Mouse (Mus musculus) c-Kit-negative CD71-positive TER-119-positive erythroid progenitor cells, embryonic 14.5 days (primary cell): ENCODE measurements around the gene Arl6ip5.

ENCODE experiments used
- DNase-seq: peaks from one replicate; pipeline ENCODE4 v3.0.0-alpha.2; 2013; ENCODE audit warnings: low read depth, low spot score

Gene Arl6ip5

DNA sequence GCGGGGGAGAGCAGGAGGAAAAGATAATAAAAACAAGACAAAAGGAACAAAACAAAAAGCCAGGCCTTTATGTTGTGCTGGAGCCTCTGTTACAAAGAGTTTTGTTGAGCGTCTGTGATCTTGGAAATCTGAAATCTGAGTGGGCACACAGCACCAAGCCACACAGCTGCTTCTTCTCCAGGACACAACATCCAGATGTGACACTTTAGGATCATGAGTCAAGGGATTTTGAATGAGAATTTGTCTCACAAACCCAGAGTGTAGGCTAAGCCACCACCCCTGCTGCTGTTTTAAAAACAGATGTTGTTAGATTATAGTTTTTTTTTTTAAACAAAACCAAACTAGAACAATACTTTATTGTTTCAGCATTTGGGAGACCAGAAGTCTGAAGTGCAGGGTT, 61.9 kb downstream of the Arl6ip5 start:
- no peak for DNase-seq

GRCm38 (mm10) chr6:97273058-97273710, 62.7 kb downstream of the Arl6ip5 start:
- no peak for DNase-seq

DNA sequence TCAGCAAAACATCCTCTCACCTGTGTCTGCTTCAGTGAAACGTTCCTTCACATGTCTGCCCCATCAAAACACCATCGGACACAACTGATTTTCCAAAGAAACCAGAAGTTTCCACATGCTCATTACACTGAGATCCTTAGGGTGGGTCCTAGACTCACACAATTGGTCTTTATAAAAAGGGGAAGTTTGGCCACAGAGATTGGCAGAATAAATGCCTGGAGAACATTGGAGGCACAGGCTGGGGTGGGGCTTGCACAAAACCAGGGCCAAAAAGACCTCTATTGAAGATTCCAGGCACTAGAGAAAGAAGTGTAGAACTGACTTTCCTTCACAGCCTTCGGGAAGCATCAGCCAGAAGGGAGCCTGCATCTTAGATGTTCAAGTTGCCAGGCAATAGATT, 63.3 kb downstream of the Arl6ip5 start:
- no peak for DNase-seq

GRCm38 (mm10) chr6:97275760-97276159, 65.3 kb downstream of the Arl6ip5 start:
- DNase-seq, result no peak

- no peak for DNase-seq
These were observed 65.9 kb downstream of the Arl6ip5 start for GRCm38 (mm10) chr6:97276366-97276765.

DNA sequence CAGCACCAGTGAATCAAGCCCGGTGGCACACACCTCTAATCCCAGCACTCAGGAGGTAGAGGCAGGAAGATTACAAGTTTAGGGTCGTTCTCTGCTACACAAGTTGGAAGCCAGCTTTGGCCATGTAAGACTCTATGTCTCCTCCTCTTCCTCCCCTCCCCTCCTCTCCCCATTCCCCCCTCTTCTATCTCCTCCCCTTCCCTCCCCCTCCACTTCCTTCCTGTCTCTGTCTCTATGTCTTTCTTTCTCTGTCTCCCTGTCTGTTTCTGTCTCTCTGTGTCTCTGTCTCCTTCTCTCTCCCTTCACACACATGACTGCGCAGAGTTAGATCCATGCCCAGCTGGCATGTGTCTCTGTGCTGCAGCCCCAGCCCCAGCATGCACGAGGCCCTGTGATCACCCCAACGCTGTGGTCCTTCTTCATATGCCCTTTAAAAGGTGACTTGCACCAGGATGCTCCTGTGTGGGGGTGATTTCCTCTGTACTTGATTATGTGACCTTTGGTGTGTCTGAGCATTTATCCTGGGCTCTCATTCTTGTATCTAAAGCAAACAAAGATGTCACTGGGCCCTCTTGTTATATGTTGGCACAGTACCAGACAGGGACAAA, 66.5 kb downstream of the Arl6ip5 start:
- no peak for DNase-seq

GRCm38 (mm10) chr6:97278014-97278787, 67.7 kb downstream of the Arl6ip5 start:
- no peak for DNase-seq

- DNase-seq, result no peak
These were observed 68.4 kb downstream of the Arl6ip5 start for GRCm38 (mm10) chr6:97278878-97279277.
